Mouse (Mus musculus): ENCODE data around the gene Armc6. TPM values are rescaled to one million over a fixed set of nuclear protein-coding genes. Genes with fewer than 3 reads are reported as not detected.

Gene Armc6
- polyA plus RNA-seq, 1 experiment from 2014 or later: 37.9 TPM

DNA sequence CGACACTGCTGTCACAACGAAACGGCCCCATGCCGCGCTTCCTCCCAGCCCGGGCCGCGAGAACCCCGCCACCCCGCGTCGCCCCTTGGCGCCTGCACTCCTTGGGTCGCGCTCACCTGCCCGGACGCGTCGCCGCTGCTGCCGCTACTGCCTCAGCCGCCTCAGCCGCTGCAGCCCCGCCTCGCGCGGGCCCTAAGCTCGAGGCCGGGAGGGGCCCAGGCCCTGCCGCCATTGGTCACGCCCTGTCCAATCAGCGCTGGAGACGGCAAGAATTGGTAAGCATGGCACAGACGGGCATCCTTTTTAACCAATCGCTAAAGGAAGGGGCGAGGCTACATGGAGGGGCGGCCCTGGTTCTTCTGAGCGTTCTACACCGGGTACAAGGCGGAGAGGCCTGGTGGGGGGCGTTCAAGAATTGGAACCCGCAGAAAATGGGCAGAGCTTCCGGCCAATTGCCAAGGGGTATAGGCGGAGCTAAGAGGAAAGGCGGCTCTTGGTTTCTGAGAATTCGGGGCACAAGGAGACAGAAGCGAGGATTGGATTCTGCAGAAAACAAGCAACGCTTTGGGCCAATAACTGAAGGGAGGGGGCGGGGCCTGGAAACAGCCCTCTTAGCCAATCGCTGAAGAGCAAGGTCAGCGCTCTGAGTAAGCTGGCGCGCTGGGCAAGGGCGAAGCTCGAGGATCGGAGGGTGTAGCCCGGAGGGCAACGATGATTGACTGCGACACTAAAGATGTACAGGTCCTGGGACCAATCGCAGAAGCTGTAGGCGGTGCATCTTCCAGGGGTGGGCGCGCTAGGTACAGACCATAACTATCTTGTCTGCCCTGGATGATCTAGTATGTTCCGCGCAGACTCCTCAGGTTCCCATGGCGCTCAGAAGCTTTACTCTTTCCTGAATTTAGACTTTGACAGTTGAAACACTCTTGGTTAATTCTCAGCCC lies 21.9 kb downstream of the Armc6 start, which contains the start of gene Slc25a42:
Gene Slc25a42 (minus strand): TSS at position 194 of the 944 bp plus-strand sequence.
- DNase-seq (ENCODE audit: low spot score): peak; percentile 97
- H3K36me3 ChIP-seq (ENCODE audit: control insufficient read depth, insufficient read depth, low read length): no peaks in the 10 kb centered on the region
- H3K27me3 ChIP-seq (ENCODE audit: control insufficient read depth, insufficient read depth, low read length): no peaks in the 10 kb centered on the region
- H3K4me2 ChIP-seq (ENCODE audit: low read depth): peak within 1 kb of the TSS; percentile 99
- H3K4me3 ChIP-seq (ENCODE audit: low read depth, low read length): peak within 1 kb of the TSS; percentile 57
- WGBS: under 1% methylated on average over 66 of the region's 66 CpGs
- H3K9me3 ChIP-seq (ENCODE audit: control insufficient read depth, low read length): no peaks in the 10 kb centered on the region
- peak; percentile 99 for ATAC-seq (ENCODE audit: insufficient read depth, low FRiP score, low TSS enrichment)
- peaks cover 4% of the 10 kb centered on the region; the same call in 1 of the 2 replicates for H3K4me1 ChIP-seq (ENCODE audit: control insufficient read depth, insufficient read depth, low read length)
- H3K9ac ChIP-seq (ENCODE audit: low read length): peak within 1 kb of the TSS; percentile 57
- H3K27ac ChIP-seq (ENCODE audit: low read depth, low read length): no peak within 1 kb of the TSS

DNA sequence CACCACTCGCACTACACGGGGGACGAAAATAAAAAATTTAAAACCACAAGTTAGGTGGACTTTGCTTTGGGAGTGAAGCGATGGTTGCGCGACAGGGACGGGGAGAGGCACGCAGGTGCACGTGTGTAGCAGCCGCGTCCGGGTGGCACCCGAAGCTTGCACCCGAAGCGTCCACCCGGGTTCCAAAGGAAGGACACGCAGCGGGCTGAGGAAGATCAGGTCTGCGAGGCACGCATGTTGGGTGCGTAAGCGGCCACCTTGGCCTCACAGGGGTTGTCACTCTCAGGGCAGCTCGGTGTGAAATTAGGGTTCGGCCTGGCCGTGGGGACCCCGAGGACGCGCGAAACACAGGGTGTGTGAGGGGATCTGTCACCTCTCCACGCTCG lies 22.5 kb downstream of the Armc6 start:
- no peak; the same call in 1 of the 2 replicates for ATAC-seq (ENCODE audit: insufficient read depth, low FRiP score, low TSS enrichment)
- H3K27ac ChIP-seq (ENCODE audit: low read depth, low read length): no peak overlapping the region
- peak overlapping the region; percentile 57 for H3K9ac ChIP-seq (ENCODE audit: low read length)
- DNase-seq (ENCODE audit: low spot score): no peak
- no peaks in the 10 kb centered on the region for H3K9me3 ChIP-seq (ENCODE audit: control insufficient read depth, low read length)
- peaks cover 4% of the 10 kb centered on the region; the same call in 1 of the 2 replicates for H3K4me1 ChIP-seq (ENCODE audit: control insufficient read depth, insufficient read depth, low read length)
- H3K4me3 ChIP-seq (ENCODE audit: low read depth, low read length): peak overlapping the region; percentile 57
- 5% methylated on average over 31 of the region's 31 CpGs for WGBS
- H3K27me3 ChIP-seq (ENCODE audit: control insufficient read depth, insufficient read depth, low read length): no peaks in the 10 kb centered on the region
- no peaks in the 10 kb centered on the region for H3K36me3 ChIP-seq (ENCODE audit: control insufficient read depth, insufficient read depth, low read length)
- H3K4me2 ChIP-seq (ENCODE audit: low read depth): peak overlapping the region; percentile 99

DNA sequence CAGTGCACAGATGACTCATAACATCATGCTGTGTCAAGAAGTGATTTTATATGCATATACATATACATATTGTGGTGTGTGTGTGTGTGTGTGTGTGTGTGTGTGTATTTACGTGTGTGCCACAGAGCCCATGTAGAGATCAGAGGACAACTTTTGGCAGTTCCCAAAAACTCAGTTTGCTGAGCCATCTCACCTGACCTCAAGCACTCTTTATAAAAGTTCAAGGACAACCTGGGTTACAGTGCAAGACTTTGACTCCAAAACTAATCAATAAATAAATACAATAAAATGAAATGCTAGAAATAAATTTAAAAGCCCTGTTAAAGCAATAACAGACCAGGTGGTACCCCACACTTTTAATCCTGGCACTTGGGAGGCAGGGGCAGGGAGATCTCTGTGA lies 23.0 kb downstream of the Armc6 start:
- DNase-seq (ENCODE audit: low spot score) (no peak), ATAC-seq (ENCODE audit: insufficient read depth, low FRiP score, low TSS enrichment) (no peak)
- peak overlapping the region; percentile 99 for H3K4me2 ChIP-seq (ENCODE audit: low read depth)
- H3K27me3 ChIP-seq (ENCODE audit: control insufficient read depth, insufficient read depth, low read length): no peaks in the 10 kb centered on the region
- peak overlapping the region; percentile 57; the same call in 1 of the 2 replicates for H3K9ac ChIP-seq (ENCODE audit: low read length)
- H3K4me3 ChIP-seq (ENCODE audit: low read depth, low read length): peak overlapping the region; percentile 57
- WGBS: 77% methylated on average over 1 of the region's 1 CpGs
- H3K4me1 ChIP-seq (ENCODE audit: control insufficient read depth, insufficient read depth, low read length): peaks cover 4% of the 10 kb centered on the region; the same call in 1 of the 2 replicates
- no peak overlapping the region for H3K27ac ChIP-seq (ENCODE audit: low read depth, low read length)
- no peaks in the 10 kb centered on the region for H3K36me3 ChIP-seq (ENCODE audit: control insufficient read depth, insufficient read depth, low read length)
- H3K9me3 ChIP-seq (ENCODE audit: control insufficient read depth, low read length): no peaks in the 10 kb centered on the region

DNA sequence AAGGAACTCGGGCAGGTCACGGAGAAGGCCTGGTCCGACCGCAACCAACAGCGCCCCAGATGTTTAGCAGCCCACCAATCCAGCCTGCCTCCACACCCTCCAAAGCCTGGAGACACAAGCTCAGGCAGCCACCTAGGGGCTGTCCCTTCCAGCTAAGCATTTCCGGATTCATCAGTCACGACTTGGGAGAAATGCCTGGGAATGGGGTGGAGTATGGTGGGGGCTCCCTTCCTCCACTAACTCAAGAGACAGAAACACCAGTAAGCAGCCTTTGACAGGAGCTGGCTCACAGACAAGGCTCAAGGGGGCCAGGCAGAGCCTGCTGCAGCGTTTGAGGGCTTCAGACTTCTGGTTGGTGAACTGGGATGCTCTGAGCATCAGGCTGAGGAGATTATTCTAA lies 23.7 kb downstream of the Armc6 start:
- Histone ChIP-seq H3K27ac (ENCODE audit: low read depth, low read length) (no peak overlapping the region), H3K9ac (ENCODE audit: low read length) (no peak overlapping the region), H3K36me3 (ENCODE audit: control insufficient read depth, insufficient read depth, low read length) (no peaks in the 10 kb centered on the region), H3K4me3 (ENCODE audit: low read depth, low read length) (no peak overlapping the region), H3K4me1 (ENCODE audit: control insufficient read depth, insufficient read depth, low read length) (peaks cover 4% of the 10 kb centered on the region; the same call in 1 of the 2 replicates), H3K9me3 (ENCODE audit: control insufficient read depth, low read length) (no peaks in the 10 kb centered on the region), H3K4me2 (ENCODE audit: low read depth) (no peak overlapping the region), H3K27me3 (ENCODE audit: control insufficient read depth, insufficient read depth, low read length) (no peaks in the 10 kb centered on the region)
- 32% methylated on average over 8 of the region's 8 CpGs for WGBS
- ATAC-seq (ENCODE audit: insufficient read depth, low FRiP score, low TSS enrichment) (no peak), DNase-seq (ENCODE audit: low spot score) (no peak)

DNA sequence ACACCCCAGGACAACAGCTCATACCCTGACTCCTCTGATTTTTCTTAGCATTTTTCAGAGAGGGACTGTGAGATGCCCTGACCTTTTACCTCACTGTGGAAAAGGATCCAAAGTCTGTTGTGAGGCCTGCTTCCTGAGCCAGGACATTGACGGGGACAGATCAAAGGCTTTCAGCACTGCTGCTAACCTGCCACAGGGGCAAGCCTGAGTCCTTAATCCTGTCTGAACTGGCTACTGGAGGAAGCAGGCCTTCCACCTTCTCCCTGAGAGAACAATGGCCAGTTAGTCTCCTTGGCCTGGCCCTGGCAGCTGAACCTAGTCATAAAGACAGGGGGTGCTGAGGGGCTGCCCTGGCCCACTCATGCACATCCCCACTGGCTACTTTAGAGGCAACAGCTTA lies 26.1 kb downstream of the Armc6 start:
- DNase-seq (ENCODE audit: low spot score) (no peak), ATAC-seq (ENCODE audit: insufficient read depth, low FRiP score, low TSS enrichment) (no peak)
- WGBS: 65% methylated on average over 1 of the region's 1 CpGs
- no peak overlapping the region for H3K9ac ChIP-seq (ENCODE audit: low read length)
- peaks cover 4% of the 10 kb centered on the region; the same call in 1 of the 2 replicates for H3K4me1 ChIP-seq (ENCODE audit: control insufficient read depth, insufficient read depth, low read length)
- no peak overlapping the region for H3K4me3 ChIP-seq (ENCODE audit: low read depth, low read length)
- H3K4me2 ChIP-seq (ENCODE audit: low read depth): no peak overlapping the region
- H3K9me3 ChIP-seq (ENCODE audit: control insufficient read depth, low read length): no peaks in the 10 kb centered on the region
- H3K27me3 ChIP-seq (ENCODE audit: control insufficient read depth, insufficient read depth, low read length): no peaks in the 10 kb centered on the region
- no peak overlapping the region for H3K27ac ChIP-seq (ENCODE audit: low read depth, low read length)
- H3K36me3 ChIP-seq (ENCODE audit: control insufficient read depth, insufficient read depth, low read length): no peaks in the 10 kb centered on the region

DNA sequence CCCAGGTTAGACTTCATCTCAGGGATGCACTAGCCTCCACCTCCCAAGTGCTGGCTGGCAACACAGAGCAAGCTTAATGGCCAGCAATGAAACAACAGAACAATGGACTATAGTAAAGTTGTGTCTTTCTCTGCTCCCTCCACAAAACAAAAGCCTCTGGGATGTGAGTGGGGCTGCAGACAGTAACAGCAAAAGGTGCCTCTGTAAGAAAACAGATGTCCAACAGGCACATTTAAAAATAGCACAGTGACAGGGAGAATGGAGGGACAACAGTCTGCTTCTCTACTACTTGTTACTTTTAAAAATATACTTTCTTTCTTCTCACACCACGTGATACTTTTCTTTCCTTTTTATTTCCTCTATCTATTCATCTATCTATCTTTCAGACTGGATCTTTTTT lies 29.5 kb downstream of the Armc6 start:
- H3K27ac ChIP-seq (ENCODE audit: low read depth, low read length): no peak overlapping the region
- no peaks in the 10 kb centered on the region for H3K36me3 ChIP-seq (ENCODE audit: control insufficient read depth, insufficient read depth, low read length)
- H3K9me3 ChIP-seq (ENCODE audit: control insufficient read depth, low read length): no peaks in the 10 kb centered on the region
- WGBS: 71% methylated on average over 1 of the region's 1 CpGs
- no peak overlapping the region for H3K9ac ChIP-seq (ENCODE audit: low read length)
- H3K27me3 ChIP-seq (ENCODE audit: control insufficient read depth, insufficient read depth, low read length): no peaks in the 10 kb centered on the region
- DNase-seq (ENCODE audit: low spot score) (no peak), ATAC-seq (ENCODE audit: insufficient read depth, low FRiP score, low TSS enrichment) (no peak)
- no peak overlapping the region for H3K4me3 ChIP-seq (ENCODE audit: low read depth, low read length)
- no peaks in the 10 kb centered on the region for H3K4me1 ChIP-seq (ENCODE audit: control insufficient read depth, insufficient read depth, low read length)
- no peak overlapping the region for H3K4me2 ChIP-seq (ENCODE audit: low read depth)

DNA sequence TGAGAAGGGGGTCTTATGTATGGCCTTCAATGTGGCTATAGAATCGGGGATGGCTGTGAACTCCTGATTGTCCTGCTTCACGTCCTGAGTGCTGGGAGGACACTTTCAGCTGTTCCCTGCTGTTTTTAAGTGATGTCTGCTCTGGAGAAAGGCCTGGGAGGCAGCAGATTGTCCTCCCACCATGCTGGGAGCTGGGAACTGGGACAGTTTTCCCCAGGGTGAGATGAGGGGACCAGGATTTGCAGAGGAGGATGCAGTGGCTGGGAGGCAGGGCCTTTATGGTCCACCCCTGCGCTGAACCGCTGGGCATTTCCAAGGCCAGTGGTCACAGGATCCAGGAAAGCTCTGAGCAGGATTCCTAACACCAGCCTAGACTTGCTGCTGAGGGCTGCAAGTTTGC lies 31.2 kb downstream of the Armc6 start:
- WGBS: 63% methylated on average over 4 of the region's 4 CpGs
- H3K4me3 ChIP-seq (ENCODE audit: low read depth, low read length): no peak overlapping the region
- H3K36me3 ChIP-seq (ENCODE audit: control insufficient read depth, insufficient read depth, low read length): no peaks in the 10 kb centered on the region
- DNase-seq (ENCODE audit: low spot score) (no peak), ATAC-seq (ENCODE audit: insufficient read depth, low FRiP score, low TSS enrichment) (no peak)
- no peak overlapping the region for H3K9ac ChIP-seq (ENCODE audit: low read length)
- H3K4me2 ChIP-seq (ENCODE audit: low read depth): no peak overlapping the region
- H3K27me3 ChIP-seq (ENCODE audit: control insufficient read depth, insufficient read depth, low read length): no peaks in the 10 kb centered on the region
- no peak overlapping the region for H3K27ac ChIP-seq (ENCODE audit: low read depth, low read length)
- no peaks in the 10 kb centered on the region for H3K4me1 ChIP-seq (ENCODE audit: control insufficient read depth, insufficient read depth, low read length)
- no peaks in the 10 kb centered on the region for H3K9me3 ChIP-seq (ENCODE audit: control insufficient read depth, low read length)

DNA sequence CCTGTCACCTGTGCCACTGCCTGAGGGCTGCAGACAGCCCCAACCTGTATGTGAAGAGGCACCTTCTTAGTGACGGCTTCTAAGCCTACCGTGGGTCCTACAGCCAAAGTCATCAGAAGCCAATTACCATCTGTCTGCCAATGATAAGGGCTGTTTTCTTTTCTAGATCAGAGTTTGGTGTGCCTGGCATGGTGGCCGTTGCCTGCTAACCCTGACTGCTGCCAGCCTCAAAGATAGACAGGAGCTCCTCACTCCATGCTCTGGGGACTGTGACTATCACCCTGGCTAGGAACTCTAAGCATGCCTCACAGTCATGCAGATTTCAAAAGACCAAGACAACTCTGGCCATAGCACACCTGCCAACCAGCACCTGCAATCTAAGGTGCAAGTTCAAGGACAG lies 32.8 kb downstream of the Armc6 start:
- no peaks in the 10 kb centered on the region for H3K36me3 ChIP-seq (ENCODE audit: control insufficient read depth, insufficient read depth, low read length)
- 93% methylated on average over 3 of the region's 3 CpGs for WGBS
- no peak for ATAC-seq (ENCODE audit: insufficient read depth, low FRiP score, low TSS enrichment)

More for the DNA sequence above, 32.8 kb downstream of the Armc6 start:
- Histone ChIP-seq H3K27me3 (ENCODE audit: control insufficient read depth, insufficient read depth, low read length) (no peaks in the 10 kb centered on the region), H3K9ac (ENCODE audit: low read length) (no peak overlapping the region), H3K9me3 (ENCODE audit: control insufficient read depth, low read length) (no peaks in the 10 kb centered on the region), H3K27ac (ENCODE audit: low read depth, low read length) (no peak overlapping the region), H3K4me2 (ENCODE audit: low read depth) (no peak overlapping the region), H3K4me3 (ENCODE audit: low read depth, low read length) (no peak overlapping the region), H3K4me1 (ENCODE audit: control insufficient read depth, insufficient read depth, low read length) (no peaks in the 10 kb centered on the region)
- no peak for DNase-seq (ENCODE audit: low spot score)

Data from neural tube, embryonic 11.5 days (tissue).